Mouse (Mus musculus) B cell, adult 2 months (primary cell): ENCODE results near the gene Numa1.

Experiments
- DNase-seq, 2 experiments: peaks; one replicate each; pipeline ENCODE4 v3.0.0; 2022

Gene Numa1

DNA sequence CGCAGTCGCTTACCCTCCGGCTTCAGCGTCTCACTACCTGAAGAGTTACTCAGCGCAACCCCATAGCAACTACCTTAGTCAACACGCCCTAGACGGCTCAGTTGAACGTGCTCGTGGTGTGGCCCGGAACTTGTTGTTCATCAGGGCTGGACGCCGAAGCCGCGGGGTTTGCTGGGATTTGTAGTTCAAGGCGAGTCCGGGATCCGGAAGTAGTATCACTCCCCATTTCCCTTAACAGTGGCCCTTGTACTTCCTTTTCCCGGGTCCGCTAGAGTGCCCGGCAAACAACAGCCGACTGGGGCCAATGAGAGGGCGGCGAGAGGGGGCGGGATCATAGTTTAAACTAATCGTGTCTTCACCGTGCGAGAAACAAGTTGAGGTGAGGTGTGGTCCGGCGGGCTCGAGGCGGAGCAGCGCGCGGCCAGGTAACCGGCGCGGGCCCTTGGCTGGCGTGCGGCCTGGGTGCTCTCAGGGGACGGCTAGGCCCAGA lies at the start of gene Numa1, which contains the start of gene Lrrc51:
Gene Numa1 (plus strand): TSS at position 361 of the 490 bp plus-strand sequence.
Gene Lrrc51 (minus strand): TSS at position 145 of the 490 bp plus-strand sequence.
- peak; percentile 95 to 97 for DNase-seq

DNA sequence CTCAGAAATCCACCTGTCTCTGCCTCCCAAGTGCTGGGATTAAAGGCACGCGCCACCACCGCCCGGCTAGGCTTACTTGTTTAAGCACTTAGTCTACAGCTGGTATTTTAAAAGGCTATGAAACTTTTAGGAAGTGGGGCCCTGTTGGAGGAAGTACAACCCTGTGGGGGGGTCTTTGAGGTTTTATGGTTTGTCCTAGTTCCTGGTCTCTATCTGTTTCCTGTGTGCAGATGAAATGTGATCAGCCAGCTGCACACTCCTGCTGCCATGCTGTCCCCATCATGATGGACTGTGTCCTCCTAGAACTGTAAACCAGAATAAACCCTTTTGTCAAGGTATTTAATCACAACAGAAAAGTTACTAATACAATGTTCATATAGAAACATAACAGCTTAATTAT lies 49.8 kb upstream of the Numa1 start:
- DNase-seq = peak in 1 of 2 experiments; percentile 17

DNA sequence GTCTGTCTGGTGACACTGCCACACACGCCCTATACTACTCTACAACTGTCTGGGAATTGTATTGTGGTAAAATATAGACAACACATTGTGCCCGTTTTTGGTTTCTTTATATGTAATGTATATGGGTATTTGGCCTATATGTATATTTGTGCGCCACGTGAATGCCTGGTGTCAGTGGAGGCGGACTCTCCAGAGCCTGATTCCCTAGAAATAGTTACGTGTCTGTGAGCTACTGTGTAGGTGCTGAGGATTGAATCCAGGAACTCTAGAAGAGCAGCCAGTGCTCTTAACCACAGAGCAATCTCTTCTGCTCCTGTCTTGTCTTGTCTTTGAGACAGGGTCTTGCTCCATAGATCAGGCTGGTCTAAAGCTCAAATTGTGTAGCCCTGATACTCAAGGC lies 47.6 kb upstream of the Numa1 start:
- DNase-seq = no peak

DNA sequence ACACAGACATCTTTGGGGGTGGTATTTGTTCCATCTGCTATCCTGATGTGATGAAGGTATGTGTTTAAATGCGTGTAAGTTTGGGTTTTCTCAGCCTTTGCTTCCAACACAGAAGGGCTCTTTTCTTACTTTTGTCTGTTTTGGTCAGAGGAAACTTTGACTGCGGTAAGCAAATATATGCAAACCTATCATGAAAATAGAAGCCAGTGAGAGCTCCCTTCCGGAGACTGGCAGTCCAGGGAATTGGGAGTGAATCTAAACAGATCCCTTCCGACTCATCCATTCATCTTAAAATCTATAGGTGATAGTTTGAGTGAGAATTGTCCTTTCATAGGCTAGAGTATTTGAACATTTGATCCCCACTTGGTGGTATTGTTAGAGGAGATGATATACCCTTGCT lies 45.5 kb upstream of the Numa1 start:
- DNase-seq = no peak

DNA sequence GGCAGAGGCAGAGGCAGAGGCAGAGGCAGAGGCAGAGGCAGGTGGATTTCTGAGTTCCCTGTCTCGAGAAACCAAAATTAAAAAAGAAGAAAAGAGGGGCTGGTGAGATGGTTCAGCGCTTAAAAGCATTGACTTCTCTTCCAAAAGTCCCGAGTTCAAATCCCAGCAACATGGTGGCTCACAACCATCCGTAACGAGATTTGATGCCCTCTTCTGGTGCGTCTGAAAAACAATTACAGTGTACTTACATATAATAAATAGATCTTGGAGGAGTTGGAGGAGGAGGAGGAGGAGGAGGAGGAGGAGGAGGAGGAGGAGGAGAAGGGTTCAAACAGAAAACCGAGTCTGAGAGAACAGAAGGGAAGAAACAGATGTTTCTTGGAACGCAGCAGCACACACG lies 38.2 kb upstream of the Numa1 start:
- DNase-seq = no peak

DNA sequence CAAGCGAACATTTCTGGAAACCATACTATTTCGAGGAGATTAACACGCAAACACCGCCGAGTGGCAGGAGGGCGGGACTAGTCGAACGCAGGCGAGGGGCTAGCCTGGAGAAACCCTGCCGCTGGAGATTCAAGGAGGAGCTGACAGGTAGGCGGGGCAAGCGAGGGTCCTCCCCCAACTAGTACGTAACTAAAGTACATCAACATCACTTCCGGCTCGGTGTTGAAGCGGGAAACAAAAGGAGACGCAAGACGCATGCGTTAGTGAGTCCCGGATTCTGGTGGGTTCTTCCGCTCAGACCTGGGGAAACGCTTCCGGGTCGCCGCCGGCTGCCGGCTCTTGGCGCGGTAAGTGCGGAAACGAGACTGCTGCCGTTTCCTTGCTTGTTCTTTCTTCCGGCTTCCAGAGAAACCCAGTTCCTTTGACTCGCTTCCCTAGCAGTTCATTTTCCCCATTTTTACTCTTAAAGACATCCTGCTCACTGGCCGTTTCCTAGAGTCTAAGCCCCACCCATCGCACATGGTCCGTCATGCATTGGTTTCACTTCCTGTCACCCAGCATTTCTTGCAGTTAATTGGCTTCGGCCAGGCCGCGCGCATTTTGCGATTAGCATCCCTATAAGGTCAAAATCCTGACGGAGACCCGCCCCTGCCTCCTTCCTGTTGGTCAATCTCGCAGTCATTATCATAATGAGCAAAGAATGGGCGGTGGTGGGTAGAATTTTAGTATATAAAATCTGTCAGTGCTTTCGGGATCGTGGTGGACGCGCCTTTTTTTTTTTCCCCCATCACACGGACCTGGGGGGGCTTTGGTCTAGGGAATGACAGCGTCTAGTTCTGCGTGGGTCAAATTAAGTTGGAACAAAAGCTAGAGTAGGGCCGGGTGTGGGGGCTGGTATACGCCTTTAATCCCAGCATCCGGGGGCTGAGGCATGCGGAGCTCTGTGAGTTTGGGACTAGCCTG lies 37.5 kb upstream of the Numa1 start:
- DNase-seq = peak; percentile 95 to 98

DNA sequence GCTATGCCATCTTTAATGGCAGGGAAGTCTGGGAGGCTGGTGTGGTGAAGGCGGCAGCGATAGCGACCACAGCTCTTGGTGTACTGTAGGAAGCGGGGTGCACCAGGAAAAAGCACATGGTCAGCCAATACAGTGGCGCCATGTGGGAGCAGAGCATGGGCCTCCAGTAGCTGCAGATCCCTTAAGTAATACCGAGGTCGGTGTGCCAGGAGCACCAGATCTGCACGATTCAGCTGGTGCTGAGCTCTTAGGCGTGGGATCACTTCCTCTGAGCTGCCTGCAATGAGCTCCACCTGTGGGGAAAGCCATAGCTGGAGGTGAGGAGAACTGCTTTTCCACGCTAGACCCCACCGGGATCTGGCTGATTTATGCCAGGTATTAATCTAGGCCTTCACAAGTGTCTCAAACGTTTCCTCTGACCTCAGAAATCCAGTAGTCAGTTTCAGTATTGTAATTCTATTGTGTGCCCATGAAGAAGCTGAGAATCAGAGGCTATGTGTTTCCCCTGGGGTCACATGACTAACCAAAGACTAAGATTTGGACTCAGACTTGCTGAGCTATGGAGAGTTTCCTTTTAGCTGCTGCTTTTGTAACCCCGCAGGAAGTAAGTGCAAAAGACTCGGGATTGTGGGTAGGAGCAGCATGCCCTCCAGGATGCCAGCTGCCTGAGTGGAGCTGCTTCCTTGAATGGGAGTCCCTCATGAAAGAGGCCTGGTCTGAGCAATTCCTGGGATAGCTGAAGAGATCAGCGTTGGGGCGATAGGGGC lies 33.4 kb upstream of the Numa1 start:
- no peak for DNase-seq

DNA sequence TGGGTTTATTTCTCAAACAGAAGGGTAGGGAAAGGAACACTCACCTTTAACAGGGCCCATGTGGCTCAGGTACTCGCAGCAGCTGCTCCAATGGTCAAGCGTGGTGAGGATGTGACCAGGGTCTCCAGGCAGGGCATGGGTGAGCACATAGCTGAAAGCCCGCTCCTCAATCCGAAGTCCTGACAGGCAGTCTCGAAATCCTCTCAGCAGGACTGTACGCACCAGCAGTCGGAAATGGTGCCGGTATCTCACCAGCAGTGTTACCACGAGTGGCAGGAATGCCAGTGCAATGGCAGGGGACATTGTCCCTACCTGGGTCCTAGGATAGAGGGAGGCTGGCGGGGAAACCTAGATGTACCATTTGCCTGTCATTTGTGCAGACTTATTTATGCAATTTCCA lies 31.9 kb upstream of the Numa1 start:
- no peak for DNase-seq

DNA sequence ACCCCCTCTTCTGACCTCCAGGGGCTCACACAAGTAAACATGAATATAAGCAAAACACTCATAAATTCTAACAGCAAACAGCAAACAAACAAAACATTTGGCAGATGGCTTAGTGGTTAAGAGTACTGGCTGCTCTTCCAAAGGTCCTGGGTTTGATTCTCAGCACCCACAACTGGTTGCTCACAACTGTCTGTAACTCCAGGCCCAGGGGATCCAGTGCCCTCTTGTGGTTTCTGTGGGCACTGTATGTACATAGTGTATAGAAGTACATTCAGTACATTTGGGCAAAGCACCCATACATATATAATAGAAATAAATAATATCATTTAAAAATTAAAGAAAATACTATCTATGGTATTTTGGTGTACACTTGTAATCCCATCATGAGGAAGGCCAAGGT lies 31.1 kb upstream of the Numa1 start:
- DNase-seq = peak; percentile 26 to 32

DNA sequence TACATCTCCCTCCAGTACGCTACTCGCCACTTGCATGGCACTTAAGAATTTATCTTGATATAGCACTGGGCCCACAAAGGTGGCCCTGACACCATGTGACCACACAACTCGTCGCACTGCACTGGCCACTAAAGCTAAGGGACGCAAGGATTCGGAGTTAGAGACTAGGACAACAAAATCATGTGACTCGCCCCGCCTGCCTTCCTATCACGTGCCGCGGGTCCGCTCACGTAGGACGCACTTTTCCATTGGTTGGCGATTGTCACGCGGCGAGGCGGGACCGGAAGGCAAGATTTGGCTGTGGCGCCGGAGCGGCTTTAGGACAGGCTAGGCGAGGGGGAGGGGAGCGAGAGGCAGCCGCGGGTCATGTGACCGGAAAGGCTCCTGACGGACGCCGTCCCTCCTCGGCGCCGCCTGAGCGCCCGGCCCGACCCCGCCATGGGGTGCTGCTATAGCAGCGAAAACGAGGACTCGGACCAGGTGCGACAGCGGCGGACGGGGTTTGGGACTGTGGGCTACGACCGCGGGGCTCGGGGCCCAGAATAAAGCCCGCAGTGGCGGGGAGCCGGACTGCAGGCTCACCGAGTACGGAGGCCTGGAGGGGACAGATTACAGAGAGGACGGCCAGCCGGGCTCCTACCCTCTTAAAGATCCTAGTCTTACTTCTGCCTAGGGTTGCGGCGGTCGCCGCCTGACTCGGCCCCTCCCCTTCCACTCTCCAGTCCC lies 28.2 kb upstream of the Numa1 start, which contains the start of gene Lamtor1:
Gene Lamtor1 (plus strand): TSS at position 344 of the 726 bp plus-strand sequence.
- peak; percentile 99 for DNase-seq

DNA sequence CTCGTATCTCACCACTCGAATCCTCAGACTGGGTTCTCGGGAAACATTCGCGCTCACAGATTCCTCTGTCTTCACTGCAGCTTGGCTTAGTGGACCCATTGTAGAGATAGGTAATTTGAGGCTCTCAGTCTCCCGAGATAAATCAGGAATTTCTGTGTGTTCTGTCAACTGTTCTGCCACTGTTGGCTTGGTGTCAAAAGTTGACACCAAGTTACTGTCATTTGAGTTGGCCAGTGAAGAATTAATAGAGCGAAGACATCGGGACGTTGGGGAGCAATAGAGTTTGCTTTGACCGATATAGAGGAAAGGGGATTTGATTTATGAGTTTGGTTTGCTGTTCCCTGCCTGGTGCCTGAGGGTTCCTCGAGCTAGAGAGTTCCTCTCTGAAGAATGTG lies 27.6 kb upstream of the Numa1 start, which contains the start of gene Tomt:
Gene Tomt (minus strand): TSS at position 73 of the 395 bp plus-strand sequence.
- DNase-seq = no peak

DNA sequence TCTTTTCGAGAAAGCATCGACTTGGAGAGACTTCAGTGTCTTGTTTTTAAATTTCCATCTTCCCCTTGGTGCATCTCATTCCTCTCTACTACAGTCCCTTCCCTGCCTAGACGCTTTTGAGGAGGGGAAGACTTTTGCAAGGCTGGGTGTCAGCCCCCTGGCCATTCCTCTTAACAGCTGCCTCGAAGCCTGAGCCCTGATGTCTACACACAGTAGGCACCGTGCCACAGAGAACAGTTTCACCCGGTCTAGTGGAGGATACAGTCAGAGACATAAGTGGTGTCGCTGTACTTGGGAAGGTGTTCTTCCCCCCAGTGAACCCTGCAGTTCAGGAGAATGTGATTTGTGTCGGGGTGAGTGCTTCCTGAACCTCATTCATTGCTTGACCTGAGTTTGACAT lies 27.2 kb upstream of the Numa1 start:
- DNase-seq = peak; percentile 37 to 49

DNA sequence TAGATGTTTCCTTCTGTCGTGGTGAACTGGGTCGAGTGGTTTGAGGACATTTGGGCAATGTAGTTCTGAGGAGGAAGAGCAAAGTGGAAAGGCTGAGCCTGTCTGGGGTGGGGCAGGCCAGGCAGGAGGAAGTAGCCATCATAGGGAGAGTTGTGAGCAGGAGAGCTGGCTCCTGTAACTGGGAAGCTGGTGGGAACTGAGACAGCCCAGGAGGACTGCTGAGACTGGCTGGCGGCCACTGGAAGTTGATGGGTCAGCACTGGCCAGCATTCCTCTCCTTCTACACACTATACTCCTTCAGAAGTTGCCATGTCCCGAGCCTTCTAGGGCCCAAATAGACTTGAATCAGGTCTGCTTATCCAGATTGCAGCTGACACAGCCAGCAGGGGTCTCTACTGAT lies 25.5 kb upstream of the Numa1 start:
- DNase-seq = no peak

DNA sequence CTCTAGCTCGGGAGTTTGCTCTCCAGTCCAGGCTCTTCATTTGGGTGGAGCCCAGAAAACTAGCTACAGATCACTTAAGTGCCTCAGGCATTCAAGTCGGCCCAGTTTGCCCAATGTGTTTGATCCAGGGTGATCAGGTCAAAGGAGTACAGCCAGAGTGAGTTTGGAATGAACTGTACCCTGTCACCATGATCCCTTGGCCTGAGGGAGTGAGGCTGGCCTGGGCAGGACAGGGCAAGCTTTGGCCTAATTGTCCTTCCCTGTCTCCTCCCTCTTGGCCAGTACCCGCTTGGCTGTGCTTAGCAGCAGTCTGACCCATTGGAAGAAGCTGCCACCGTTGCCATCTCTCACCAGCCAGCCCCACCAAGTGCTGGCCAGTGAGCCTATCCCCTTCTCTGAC lies 23.8 kb upstream of the Numa1 start:
- no peak for DNase-seq

DNA sequence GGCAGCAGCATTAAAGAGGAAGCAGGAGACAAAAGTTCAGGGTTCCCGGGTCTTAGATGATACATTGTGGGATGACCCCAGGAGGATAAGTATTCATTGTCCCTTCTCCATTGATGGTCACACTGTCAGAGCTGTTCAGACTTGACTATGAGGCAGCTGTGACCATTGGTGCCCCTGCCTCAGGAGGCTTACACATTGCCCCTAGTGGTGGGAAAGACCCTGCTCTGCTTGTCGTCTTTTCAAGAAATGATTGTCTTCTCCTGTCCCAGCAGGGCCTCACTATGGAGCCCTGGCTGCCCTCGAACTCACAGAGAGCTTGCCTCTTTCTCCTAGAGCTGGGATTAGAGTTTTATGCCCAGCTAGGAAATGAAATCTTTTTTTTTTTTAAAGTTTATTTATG lies 21.9 kb upstream of the Numa1 start:
- peak; percentile 21 to 25 for DNase-seq

DNA sequence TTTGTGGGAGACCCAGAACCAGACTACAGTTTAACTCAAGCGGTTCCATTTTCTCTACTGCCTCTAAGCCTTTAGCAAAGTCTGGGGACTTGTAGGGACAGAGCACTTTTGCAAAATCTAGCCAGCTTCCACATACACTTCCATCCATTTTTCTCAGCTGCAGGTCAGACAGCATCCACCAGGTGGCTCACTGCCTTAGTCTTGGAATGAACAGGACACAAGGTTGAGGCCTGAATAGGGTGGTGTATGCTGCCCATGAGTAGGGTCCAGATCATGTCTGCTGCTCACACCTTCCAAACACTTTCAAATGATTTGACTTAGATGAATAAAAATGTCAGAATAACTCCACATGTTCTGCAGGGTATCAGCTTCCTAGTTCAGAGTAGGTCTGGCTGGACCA lies 15.8 kb upstream of the Numa1 start:
- peak; percentile 72 to 75 for DNase-seq

DNA sequence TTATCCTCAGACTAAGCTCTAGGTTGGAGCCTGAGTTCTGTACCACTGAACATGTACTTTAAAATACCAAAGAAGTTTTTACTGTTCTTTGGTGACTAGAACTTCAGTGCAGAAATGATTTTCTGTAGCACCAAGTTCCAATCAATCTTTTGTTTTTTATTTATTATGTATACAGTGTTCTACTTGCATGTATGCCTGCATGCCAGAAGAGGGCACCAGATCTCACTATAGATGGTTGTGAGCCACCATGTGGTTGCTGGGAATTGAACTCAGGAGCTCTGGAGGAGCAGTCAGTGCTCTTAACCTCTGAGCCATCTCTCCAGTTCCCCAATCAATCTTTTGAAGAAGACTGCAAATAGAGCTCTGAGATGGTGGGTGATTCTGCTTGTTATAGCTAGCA lies 8.0 kb upstream of the Numa1 start:
- DNase-seq = peak in 1 of 2 experiments; percentile 28

DNA sequence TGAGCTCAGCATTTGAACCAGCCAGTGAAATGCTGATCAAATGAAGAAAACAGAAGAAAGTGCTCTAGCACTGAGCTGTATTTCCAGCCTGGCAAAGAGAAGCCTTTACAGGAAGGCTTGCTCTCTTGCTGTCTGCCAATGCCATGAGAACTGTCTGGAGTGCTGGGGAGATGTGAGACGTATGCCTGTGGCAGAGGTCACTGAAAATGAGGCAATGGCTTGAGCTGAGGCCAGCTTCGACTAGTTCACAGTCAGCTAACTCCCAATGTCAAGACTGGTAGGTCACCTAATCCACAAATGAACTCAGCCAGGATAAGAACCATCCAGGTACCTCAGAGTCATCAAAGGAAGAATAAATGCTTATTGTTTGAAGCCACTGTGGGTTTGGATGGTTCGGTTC lies 5.8 kb upstream of the Numa1 start:
- no peak for DNase-seq

DNA sequence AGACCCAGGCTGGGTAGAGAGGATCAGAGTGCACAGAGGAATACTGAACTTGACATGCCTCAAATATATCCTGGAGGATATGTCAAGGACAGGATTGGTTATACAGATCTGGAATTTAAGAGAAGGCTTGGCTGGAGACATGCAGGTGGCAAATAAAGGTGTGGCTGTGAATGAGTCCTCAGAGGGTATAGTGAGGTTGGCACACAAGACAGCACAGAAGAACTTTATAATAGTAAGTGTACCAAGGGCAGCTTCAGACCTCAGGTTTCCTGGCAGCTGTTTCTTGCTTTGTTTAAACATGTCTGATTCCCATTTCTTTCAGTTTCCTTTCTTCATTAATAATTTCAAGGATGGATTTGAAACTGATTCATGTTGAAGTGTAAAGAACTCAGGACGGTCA lies 1.4 kb upstream of the Numa1 start:
- DNase-seq = no peak

DNA sequence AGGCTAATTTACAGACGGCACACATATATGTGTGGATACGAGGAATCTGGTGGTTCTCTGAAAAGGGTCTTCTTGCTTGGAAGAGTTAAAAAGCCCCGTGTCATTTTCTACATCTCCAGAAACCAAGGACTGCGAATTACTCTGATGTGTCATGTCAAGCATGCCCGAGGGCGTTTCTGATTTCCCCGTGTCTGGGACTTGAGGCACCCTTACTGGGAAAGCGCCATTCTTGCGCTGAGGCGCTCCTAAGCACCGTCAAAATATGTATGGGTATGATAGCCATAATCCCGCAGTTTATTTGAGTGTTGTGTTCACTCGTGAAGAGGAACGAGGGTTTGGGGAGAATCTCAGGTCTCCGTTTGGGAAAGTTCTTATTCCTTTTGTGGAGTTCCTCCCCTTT lies 611 bp upstream of the Numa1 start:
- DNase-seq = peak in 1 of 2 experiments; percentile 48

DNA sequence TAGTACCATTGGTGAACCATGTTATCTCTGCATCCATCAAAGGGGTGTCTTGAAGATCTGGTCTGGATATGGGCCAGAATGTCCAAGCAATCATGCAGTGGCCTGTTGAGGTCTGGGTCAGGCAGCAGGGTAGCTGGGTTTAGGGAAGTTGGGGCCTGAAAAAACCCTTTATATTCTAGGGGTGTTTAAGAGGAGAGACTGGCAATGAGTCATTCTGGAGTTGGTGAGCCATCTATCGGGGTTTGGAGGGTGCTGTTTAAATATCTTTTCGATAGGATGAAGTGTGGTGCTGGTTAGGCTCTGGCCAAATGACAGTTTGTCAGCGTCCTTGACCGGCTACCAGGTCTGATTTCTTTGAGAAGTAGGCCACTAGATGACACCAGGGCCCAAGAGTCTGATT lies 2.0 kb downstream of the Numa1 start:
- no peak for DNase-seq

DNA sequence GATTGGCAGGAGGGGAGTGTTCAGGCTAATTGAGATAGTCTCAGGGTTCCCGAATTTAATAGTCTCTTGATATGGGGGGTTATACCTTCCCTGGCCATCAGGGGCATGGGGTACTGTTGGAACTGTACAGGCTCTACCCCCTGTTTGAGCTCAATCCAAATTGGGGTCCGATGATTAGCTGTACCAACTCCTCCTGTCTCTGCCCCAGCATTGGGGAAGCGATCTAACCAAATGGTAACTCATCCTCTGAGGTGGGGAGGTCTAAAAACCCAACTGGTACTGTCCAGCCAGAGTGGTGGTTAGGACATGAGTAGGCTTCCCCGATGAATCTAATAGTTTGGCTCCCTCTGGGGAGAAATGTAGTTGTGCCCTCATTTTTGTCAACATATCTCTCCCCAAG lies 3.1 kb downstream of the Numa1 start:
- no peak for DNase-seq

DNA sequence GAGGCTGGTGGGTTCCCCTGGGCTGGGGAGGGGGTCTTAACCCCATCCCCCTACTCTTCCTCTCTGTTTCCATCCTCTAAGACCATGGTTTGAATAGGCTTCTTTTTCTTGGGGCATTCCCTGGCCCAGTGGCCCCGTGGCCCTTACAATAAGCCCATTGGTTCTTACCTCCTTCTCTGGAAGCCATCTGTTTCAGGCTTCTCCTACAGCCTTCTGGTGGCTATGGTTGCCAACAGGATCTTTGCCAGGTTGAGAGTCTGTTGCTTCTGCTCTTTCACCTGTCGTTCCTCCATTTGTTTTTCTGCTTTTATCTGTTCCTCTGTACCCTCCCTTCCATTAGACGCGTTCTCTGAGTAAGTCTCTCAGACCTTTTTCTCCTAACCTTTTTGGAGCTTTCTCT lies 3.7 kb downstream of the Numa1 start:
- DNase-seq = no peak
